Mouse (Mus musculus): ENCODE results near the gene Mrtfa.

Gene Mrtfa

DNA sequence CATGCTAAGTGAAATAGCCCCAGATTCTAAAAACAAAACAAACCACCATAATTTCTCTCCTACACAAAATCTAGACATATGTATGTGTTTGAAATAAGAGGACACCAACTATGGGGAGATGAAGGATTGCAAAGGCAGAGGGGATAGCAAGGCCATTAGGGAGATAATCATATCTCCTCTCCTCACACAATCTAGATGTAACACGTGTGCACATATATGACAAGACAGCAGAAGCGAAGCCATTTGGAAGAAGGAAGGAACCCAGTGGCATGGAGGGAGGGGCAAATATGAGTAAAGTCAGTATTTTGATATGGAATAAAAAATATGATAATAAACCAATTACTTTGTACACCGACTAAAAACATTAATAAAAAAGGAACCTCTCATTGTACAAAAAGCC, 91.9 kb downstream of the Mrtfa start:
- DNase-seq, result no peak

- no peak for DNase-seq
Observed at GRCm38 (mm10) chr15:81097896-81098295, 92.7 kb downstream of the Mrtfa start.

DNA sequence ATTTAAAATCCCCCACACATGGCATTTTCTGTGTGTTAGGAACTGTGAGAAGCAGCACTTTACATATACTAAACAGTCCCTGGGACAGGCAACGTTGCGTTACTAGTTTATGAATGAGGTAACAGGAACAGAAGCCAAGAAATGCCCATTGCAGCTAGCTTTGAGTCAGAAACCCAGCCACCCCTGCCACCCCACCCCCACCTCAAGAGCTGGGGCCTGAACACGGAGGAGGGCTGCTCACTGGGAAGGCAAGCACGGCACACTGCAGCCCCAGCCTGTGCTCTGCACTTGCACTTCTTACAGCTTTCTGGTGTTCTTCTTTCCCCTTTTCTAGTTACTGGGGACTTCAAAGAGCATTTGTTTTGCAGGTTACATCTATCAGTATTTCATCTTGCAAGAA, 93.1 kb downstream of the Mrtfa start:
- DNase-seq, result no peak

DNA sequence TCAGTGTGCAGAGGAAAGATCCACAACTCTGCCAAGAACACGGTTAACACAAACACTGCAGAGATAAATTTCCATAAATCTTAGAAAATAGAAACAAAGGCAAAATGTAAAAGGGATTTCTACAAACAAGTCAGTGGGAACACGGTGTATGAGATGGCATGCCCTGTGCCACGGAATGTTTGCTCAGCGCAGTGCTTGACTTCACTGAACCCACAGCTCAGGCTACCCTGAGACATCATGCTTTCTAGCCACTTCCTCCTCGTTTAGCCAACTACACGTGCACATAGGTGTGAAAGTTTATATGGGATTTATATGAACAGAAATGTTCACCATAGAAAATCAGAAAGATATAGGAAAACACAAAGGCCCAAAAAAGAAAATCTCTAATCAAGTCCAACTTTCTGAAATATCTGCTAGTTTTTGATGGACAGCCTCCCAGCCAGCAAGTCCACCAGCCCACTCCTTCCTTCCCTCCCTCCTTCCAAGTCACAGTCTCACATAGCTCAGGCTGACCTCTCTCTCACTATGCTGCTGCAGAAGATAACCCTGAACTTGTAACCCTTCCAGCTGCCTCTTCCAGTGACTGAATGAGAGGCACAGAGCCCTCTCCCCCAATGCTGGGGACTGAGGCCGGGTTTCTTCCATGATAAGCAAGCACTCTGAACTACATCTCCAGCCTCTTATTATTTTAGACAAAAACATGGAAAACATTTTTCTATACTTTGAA, 94.1 kb downstream of the Mrtfa start:
- no peak for DNase-seq

GRCm38 (mm10) chr15:81093032-81093431, 97.5 kb downstream of the Mrtfa start:
- DNase-seq, result no peak

GRCm38 (mm10) chr15:81091718-81092117, 98.8 kb downstream of the Mrtfa start:
- DNase-seq, result no peak

GRCm38 (mm10) chr15:81087529-81087928, 103.0 kb downstream of the Mrtfa start:
- no peak for DNase-seq

DNA sequence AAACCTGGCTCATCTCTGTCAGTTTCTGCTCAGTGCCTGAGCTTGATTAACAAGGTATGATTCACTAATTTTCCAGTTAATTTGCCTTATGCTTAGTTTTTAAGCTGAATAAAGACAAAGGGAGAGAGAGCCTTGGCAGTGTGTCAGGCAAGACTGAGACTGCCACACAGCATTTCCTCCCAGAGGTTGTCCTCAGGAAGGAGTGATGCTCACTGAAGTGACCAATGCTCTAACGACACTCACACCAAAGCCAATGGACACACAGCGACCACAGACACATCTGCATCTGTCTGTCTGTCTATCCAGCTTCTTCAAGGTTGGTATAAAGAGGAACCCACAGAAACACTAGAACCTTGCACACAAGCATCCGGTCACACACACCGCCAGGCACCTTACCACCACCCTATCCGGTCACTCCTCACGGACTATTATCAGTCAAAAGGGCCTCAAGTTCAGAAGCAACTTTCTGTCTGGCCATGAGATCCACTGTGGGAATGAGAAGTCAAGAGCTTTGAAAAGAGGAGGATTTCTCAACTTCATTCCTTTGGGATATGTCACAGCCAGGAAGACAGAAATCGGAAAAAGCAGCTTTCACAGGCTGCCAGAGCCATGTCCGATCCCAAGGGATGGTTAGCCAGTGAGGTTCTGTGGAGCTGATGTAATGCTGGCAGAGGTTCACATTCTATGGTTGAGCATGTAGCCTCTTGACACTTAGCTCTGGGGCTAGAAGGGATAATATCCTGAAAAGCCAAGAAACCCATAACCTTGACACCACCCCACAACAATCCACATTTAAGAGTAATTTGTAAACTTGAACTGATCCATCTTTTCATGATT, 103.7 kb downstream of the Mrtfa start:
- no peak for DNase-seq

GRCm38 (mm10) chr15:81083826-81084225, 106.7 kb downstream of the Mrtfa start:
- DNase-seq, result no peak

- no peak for DNase-seq
Observed at GRCm38 (mm10) chr15:81083281-81083680, 107.3 kb downstream of the Mrtfa start.

DNA sequence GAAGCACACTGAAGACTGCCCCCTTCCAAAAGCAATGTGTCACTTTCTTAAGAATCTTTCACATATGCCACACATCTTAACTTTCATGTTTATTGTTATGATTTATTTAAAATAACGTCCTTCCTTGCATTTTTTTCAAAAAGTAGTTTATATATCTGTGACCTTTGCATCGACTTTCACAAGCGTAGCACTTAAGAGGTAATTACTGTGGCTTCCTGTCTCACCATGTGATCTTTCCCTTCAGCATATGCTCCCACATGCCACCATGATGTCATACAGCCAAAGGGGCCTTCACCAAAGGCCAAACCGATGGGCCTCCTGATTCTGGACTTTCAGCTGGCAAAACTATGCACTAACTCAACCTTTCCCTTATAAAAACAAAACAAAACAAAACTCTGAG, 109.3 kb downstream of the Mrtfa start:
- no peak for DNase-seq

GRCm38 (mm10) chr15:81080405-81080804, 110.2 kb downstream of the Mrtfa start:
- DNase-seq, result no peak

DNA sequence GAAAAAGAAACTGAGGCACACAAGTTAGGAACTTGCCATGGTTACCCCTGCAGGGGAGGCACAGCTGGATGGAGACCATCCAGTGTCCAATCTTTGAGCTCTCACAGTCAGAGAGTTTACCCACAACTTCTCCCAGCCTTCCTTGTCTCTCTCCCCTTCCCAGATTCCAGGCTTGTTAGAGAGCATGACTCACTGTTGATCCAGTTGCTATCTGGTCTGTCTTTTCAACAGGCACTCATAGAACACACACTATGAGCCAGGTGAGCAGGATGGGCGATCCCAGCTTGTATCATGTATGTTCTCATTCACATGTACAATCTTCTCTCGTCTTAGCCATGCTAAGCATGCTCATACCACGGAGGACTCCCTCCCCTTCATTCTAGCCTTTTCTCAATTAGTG, 111.3 kb downstream of the Mrtfa start:
- DNase-seq, result no peak

- DNase-seq, result peak; percentile 26
Observed at GRCm38 (mm10) chr15:81077551-81077950, 113.0 kb downstream of the Mrtfa start.

- DNase-seq, result no peak
Observed at GRCm38 (mm10) chr15:81074543-81074942, 116.0 kb downstream of the Mrtfa start.

- no peak for DNase-seq
Observed at GRCm38 (mm10) chr15:81073751-81074150, 116.8 kb downstream of the Mrtfa start.

DNA sequence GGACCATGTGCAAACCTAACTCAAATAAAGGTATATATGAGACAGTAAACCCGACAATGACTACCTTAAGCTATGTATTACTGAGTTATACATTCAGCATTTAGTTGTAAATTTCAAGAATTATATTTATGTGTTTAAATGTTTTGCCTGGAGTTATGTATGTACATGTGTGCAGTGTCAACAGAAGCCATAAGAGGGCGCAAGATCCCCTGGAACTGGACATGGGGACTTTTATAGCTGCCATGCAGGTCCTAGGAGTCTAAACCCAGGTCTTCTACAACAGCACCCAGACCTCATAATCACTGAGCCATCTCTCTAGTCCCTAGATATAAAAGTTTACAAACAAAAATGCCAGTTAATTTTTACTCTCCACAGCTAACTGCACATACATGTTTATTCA, 117.8 kb downstream of the Mrtfa start:
- no peak for DNase-seq

DNA sequence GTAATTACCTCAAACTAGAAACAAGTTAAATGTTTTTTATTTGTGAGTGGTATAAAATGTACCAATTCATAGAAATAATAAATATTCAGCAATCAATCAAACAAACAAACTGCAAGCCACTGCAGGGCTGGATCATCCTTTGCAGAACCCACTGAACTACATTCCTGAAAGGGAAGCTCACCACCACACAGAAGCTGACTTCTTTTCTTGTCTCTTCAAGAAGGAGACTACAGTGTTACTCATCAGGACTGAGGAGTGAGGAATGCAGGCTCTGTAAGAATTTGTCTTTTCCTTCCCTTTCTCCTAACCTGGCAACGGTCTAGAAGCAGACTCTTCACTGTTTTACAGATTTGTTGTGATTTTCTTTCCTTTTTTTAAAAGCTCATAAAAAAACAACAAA, 120.1 kb downstream of the Mrtfa start:
- no peak for DNase-seq

GRCm38 (mm10) chr15:81068641-81069381, 121.7 kb downstream of the Mrtfa start:
- DNase-seq, result no peak

- DNase-seq, result no peak
Observed at GRCm38 (mm10) chr15:81067761-81068160, 122.8 kb downstream of the Mrtfa start.

- no peak for DNase-seq
Observed at GRCm38 (mm10) chr15:81066976-81067375, 123.6 kb downstream of the Mrtfa start.

- DNase-seq, result no peak
Observed at GRCm38 (mm10) chr15:81064661-81065060, 125.9 kb downstream of the Mrtfa start.

GRCm38 (mm10) chr15:81064143-81064542, 126.4 kb downstream of the Mrtfa start:
- DNase-seq, result peak; percentile 56

GRCm38 (mm10) chr15:81062616-81063015, 127.9 kb downstream of the Mrtfa start:
- DNase-seq, result peak; percentile 39

Data from embryo, embryonic 11 days (tissue).